Mouse (Mus musculus) large intestine, adult 2 months (tissue): ENCODE data around the gene Cdc20. TPM values are rescaled to one million over a fixed set of nuclear protein-coding genes. Genes with fewer than 3 reads are reported as not detected.

Experiments
- DNase-seq: peaks from one replicate; pipeline ENCODE4 v3.0.0-alpha.2; 2012; ENCODE audit warnings: low read depth, low spot score
- WGBS: fragments of 180-500 bp; shearing (Covaris S2); methylation state at CpG from one replicate; pipeline ENCODE4 v1.1.7; 2018; 5-methylcytosine and 5-hydroxymethylcytosine counted together
- polyA plus RNA-seq: library from polyadenylated mRNA; depleted of rRNA; stranded (reverse); fragments of >200 nt; gene quantifications from 2 replicates; pipeline ENCODE4 v1.2.3, GENCODE M21; 2012; rRNA removed

The Cdc20 gene
- polyA plus RNA-seq: 70.4 and 90.0 TPM in 2 replicates

DNA sequence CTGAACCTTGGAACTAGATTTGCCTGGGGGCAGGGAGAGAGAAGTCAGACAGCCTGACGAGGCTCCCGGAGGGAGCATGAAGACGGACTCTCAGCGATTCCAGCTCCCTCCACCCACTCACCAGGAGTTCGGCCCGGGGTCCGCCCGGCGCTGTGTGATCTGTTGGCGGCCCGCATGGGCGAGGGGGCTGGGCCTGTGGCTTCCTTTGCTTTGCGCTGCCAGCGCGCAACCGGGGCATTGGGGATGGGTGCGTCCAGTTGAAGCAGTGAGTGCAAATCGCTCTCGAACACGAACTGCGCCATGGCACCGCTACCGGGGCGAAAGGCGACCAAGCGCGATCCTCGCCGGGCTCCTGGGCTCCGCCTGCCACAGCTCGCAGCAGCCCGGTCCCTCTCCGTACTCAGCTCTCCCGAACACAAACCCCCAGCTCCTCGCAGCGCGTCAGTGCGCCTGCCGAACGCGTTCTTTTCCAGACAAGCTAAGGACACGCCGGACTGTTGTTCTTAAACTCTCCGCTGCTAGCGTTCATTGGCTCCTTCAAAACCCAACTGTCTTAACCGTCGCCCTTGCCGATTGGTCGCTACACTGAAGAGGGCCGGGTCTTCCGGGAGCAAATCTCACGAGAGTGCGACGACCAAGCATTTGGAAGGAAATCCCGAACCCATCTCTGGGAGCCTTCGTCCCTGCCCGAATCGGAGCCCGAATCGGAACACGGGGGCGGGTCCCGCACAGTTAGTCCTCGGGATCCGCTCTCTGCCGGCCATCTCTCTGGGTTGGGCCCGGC, at the start of gene Cdc20:
TSS of gene Cdc20 (minus strand) at position 533 of the 784 bp plus-strand sequence.
- peak; percentile 85 for DNase-seq
- WGBS: under 1% methylated on average over 67 of the region's 67 CpGs

DNA sequence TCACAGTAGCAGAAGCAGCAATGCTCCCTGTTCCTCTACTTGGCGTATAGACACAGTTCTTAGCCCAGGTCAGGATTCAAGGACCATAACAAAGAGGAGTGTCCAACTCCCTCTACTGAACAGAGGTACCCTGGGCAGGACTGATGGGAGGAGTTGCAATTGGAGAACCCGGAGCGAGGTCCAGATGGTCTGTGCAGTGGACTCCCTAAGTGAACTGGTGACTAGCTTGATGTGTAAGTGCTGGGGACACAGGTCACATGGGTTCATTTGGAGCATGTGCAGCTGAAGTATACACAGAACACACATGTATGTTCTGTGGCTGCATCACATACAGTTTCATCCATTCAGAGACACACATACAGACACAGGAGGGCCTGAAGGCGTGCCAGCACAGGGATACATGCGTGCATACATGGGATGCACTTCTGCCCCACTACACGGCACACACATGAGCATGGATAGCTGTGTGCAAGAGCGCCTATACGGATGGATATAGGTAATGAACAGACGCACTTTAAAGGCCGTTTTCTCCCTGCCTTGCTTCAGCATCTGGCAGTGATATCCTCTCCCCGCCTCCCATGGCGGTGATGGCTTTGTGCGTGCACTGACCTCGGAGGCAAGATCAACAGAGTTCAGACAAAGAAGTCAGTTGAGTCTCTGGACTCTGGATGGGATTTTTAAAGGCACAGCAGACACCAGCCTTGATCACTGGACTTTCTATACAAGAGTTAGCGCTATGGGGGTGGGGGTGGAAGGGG, 39.8 kb upstream of the Cdc20 start:
- WGBS: 60% methylated on average over 15 of the region's 15 CpGs
- no peak for DNase-seq

DNA sequence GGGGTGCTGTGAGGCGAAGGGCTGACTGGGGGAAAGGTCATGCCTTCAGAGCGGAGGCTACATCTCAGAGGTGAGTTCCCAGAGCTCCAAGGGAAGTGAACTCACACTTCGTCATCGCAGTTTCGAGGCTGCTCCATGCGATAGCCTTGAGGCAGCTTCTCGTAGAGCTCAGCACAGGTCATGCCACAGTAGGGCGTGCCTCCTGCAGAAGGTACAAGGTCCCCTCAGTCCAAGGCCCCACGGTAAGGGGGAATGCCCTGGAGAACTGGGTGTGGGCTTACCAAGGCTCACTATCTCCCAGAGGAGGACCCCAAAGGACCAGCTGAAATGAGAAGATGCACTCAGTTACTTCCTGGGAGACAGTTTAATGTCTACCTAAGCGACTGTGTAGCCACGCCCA, 35.5 kb upstream of the Cdc20 start:
- DNase-seq: no peak
- WGBS: 55% methylated on average over 11 of the region's 11 CpGs

DNA sequence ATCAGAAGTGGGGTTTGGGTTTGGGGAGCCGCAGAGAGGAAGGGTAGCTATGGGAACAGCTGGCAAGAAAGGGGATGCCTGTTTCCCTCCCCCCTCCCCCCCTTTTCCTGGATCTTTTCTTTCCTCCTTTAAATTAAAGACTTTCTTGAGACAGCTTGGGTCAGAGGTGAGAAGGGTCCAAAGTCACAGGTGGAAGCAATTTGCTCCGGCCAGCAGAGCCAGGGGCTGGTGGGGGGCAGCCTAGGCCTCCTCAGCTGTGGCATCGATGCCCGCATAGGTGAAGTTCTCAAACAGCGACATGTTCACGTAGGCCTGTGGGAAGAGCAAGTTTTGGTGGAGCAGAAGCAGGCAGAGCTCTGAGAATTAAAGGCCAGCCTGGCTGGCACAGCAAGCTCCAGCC, 34.1 kb upstream of the Cdc20 start:
- no peak for DNase-seq
- WGBS: 76% methylated on average over 6 of the region's 6 CpGs

DNA sequence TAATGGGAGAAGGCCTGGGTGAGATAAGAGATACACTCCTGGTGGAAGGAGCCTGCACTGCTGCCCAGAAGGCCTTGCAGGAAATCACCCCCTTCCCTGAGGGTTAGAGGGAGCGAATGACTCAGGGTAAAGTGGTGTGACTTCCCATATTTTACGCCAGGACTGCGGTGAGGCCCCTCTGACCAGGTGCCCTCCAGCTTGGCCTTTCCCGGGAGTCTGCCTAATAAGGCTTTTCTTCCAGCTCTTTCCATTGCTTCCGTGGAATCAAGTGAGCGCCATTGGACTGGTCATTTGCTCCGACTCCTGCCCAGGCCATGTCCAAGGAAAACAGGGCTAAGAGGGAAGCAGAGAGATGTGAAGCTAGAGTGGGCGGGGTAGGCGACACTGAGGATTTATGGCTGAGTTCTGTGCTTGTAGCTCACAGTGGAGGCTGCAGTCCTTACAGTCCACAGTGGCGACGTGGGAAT, 28.6 kb upstream of the Cdc20 start:
- no peak for DNase-seq
- 30% methylated on average over 11 of the region's 11 CpGs for WGBS

DNA sequence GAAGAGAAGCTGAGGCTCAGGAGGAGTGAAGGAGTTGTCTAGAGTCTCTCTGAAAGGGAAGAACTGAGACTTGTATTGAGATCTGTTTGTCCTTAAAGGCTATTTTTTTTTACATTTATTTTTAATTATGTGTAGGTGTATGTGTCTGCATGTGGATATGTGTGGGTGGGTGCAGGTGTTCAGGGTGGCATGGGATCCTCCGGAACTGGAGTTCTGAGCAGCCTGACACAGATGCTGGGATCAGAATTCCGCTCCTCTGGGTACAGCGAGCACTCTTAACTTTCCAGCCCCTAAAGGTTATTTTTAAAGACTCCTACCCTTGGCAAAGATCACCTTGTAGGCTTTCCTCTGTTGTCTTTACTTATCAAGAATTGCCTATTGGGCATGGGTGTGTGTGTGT, 27.8 kb upstream of the Cdc20 start:
- WGBS: 88% methylated on average over 3 of the region's 3 CpGs
- no peak for DNase-seq

DNA sequence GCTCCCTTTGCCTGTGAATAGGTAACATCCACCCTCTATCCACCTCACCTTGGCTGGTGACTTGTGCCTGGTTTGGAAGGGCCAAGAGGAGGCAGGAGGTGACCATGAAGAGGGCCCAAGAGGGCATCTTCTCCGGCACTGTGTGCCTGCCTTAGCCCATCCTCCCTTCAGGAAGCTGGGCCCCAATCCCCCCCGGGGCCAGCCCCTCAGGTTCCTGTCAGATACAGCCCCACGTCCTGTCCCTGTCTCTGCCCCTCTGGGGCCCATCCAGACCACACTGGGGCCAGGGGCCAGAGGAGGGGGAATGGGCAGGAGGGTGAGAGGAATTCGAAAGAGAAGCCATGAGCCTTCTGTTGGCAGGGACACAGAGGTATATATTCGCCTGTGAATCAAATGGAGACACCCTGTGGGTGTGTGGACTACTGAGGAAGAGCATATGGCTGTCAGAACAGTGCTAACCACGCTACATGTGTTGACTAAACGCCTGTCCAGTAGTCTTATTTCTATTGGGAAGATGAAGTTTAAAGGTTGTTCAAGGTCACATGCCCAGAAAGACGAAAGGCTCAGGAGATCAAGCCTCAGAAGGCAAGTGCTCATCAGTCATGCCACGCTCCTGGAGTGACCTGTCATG, 20.3 kb upstream of the Cdc20 start, which contains the start of gene Mpl:
TSS of gene Mpl (minus strand) at position 169 of the 631 bp plus-strand sequence.
- DNase-seq: no peak
- WGBS: 62% methylated on average over 9 of the region's 9 CpGs

DNA sequence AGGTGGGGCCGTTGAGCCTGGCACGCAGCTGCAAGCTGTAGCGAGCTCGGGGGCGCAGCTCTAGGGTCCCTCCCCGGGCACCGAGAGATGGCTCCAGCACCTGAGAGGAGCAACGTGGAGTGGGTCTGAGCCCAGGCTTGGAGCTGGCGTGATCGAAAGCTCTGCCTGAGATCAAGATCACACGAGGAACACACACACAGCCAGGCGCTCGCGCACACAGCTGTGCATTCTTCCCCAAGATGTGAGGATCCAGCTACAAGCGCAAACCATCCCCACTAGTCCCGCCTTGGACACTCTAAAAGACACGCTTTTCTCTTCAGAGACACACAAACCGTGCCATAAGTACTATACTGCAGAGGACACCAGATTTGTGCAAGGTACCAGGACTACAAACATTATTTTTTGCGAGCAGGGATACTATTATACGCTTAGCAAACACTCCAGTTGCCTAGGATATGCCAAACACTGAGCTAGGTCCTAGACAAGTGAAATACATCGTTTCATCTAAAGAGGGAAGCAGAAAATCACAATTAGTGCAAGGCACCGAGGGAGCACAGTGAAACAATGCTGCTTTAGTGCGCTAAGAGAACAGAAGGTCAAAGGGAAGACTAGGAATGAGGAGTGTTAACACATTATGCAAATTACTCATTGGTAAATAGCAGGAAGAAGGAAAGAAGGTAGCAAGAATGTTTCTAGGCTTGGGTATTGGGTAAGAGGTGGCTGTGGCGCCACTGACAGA, 9.4 kb upstream of the Cdc20 start:
- WGBS: 28% methylated on average over 24 of the region's 24 CpGs
- no peak for DNase-seq

DNA sequence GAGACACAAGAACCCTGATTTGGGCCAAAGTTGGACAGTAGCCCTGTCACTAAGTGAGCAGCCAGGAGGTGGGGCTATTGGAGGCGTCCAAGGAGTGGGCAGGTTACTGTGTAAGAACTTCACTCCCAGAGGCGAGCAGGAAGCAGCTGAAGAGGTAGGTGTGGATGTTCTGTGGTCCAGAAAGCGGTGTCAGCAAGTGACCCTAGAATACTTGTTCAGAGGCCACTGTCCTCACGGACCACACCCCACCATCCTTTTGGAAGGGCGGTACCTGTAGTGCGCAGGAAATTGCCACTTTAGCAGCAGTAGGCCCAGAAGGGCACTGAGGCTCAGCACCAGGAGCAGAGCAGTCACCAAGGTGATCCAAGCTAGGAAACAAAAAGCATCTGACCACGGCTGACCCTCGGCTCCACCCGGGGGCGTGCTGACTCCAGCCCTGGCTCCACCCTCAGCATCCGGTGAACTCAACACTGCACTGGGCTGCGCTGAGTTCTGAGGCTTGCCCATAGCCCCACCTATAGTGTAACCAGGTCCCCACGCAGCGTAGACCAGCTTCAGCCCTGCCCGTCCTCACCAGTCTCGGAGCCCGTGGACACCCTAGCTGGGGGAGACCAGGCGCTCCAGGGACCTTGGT, 8.7 kb upstream of the Cdc20 start:
- no peak for DNase-seq
- WGBS: 23% methylated on average over 18 of the region's 18 CpGs

DNA sequence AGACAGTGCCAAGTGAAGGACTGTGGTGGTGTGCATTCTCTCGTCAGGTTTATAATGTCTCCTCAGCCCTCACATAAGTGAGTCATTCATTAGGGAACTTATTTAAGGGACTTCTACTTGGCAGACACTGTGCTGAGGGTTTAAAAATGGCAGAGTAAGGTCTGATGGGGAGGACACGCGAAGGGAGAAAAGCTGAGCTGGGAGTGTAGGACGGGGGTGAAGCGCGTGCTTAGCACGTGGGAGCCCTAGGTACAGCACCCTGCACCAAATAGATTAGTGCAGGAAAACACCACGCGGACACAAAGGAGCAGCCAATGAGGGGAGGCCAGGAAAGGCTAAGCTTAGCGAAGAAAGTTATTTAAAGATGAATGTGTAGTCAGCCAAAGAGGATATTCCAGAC, 7.9 kb upstream of the Cdc20 start:
- DNase-seq: no peak
- 81% methylated on average over 10 of the region's 10 CpGs for WGBS

DNA sequence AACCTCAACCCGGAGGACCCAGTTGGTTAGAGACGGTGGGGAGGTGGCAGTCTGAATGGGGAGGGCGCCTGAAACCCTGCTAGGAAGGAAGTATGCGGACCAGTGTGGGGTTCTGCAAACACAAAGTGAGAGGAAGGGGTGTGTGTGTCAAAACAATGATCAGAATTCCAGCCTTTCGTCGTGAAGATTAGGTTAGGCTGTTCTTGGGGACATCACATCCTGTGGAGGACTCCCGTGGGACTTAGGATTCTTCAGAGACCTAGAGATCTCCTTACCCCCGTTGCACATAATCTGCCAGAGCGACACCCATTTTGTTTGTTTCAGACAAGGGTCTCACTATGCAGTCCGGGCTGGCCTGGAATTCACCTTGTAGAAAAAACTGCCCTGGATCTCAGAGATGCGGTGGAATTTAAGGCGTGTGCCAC, 689 bp upstream of the Cdc20 start:
- DNase-seq: no peak
- 7% methylated on average over 12 of the region's 12 CpGs for WGBS

DNA sequence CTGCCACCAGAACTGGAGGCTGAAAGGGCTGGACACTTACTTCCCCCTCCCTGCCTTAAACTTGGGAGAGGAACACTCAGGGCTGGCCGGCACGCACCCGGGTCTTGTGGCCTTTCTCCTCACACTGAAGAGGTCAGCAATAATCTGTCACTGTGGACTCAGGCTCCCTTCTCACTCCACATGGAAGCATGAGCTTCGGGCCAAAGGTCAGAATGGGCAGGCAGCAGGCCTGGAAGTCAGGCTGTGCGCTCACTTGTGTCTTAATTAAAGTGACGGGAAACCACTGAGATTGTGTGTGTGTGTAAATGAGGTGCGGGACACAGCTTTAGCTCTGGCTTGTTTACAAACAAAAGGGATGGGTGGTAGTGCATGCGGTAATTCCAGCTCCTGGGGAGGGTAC, 4.8 kb downstream of the Cdc20 start:
- 69% methylated on average over 8 of the region's 8 CpGs for WGBS

DNA sequence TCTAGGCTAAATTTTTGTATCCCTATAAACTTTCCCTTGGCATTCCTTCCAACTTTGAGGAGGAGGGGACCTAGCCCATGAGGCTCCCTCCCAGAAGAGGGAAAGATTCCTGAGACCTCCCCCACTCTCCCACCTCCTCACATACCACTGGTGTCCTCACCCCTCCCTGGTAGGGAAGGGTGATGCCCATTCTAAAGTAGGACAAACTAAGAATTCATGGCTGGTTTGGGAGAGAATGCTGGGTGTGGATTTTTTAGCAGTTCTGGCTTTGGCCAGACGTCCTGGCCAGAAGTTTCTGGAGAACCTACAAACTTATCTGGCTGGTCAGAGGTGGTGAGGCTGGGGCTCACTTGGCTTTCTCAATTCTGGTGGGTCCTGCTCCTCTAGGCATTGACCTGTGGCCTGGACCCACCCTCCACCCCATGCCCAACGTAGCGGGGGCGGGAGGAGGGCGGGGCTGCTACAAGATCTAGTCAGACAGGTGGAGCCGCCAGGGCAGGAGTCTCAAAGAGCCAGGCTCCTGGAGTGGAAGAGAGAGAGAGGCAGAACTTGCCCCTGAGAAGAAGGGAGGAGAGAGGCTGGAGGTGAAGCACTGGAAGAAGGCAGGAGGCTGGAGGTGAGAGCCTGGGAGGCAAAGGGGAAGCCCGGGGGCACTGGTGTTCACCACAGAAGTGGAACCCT, 7.8 kb downstream of the Cdc20 start:
- 29% methylated on average over 7 of the region's 7 CpGs for WGBS
- DNase-seq: no peak

More for the DNA sequence above, 4.8 kb downstream of the Cdc20 start:
- DNase-seq: no peak

DNA sequence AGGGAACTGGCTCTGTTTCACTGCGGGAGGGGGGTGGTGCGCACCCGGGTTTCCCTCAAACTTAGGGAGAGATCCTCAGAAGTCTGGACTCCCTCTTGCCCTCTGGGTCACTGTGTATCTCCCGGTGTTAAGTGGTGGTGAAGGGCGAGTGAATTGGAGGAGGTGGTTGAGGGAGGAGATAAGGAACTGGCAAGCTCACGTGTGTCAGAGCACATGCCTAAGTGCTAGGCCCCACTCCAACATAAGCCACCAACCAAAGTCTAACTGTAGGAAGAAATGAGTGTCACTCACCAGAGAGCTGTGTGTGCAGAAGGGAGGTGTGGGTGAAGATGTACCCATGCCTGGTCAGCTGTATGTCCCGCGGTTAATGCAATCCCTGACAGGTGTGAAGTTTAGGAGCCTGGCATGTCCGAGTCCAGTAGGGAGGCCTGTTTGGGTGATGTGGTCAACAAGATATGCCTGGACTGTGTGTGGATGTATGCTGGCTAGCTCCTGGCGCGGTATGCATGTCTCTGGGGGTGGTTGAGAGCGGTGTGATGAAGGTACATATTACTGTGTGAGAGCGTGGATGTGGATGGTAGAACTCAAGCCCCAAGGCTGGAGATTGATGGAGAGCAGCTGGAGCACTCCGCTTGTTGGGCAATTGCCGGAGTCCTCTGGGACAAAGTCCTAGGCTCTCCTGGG, 8.5 kb downstream of the Cdc20 start:
- WGBS: 10% methylated on average over 15 of the region's 15 CpGs
- DNase-seq: no peak

DNA sequence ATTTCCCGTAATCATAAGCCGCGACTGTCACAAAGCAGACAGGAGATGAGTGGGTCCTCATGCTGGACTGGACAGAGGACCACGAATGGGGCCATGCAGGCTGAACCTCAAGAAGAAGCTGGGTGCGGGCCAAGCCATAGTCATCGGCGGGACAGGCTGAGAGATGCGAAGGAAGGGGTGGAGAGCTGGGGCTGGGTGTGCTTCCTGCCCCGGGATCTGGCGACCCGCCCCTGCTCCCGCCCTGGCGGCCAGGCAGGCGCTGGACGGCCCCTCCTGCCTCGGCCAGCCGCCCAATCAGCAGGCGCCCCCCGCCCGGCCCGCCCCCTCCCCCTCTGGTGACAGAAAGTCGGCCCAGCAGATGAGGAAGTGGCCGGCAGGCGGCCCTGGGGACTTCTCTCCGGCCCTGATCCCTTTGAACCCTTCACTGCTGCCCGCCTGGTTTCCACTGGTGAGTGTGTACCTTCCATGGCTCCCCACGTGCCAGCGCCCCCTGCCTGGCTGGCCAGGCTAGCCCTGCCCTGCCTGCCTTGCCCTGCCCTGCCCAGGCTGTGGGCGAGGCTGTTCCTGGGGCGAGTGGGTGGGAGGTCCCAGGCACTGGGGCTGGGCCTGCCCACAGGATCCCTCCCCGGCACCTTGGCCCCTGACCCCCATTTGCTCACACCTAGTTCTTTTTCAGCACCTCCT, 9.2 kb downstream of the Cdc20 start, which contains the start of gene Elovl1:
TSS of gene Elovl1 (plus strand) at position 326 of the 684 bp plus-strand sequence.
- WGBS: under 1% methylated on average over 31 of the region's 31 CpGs
- no peak for DNase-seq

DNA sequence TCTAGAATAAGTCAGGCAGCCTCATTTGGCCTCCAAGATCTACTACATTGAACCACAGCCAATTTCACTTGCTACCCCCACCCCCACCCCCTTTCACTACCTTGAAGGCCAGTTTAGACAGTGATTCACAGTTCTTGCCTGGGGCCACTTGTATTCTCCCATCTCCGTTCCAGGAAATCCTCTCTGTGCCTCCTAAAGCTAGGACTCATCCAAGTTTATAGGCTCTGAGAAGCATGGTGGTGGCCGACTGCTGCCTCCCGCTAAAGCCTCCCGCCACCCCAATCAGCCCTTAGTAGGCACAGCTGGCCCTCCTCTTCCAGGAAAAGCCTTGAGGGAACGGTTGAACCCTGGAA, 9.8 kb downstream of the Cdc20 start:
- no peak for DNase-seq
- 2% methylated on average over 5 of the region's 5 CpGs for WGBS

DNA sequence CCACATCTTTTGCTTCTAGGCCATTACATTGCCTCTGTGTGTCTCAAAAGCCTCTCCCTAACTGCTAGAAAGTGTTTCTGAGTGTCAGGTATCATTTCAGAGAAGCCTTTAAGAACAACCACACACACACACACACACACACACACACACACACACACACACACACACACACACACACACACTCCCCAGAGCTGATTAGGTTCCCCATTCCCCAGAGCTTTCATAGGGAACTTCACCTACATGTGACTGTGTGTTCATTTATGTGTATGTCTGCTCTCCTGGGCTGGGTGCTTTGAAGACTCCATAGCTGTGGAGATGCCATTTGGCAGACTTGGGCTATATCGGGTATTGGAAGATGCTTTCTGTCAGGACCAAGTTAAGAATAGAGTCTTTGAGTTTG, 11.8 kb downstream of the Cdc20 start:
- no peak for DNase-seq
- 90% methylated on average over 1 of the region's 1 CpGs for WGBS
